Mouse (Mus musculus): Measurements from ENCODE around the gene Noct.

- TF ChIP-seq CHD2 (IDR thresholded peaks at IDR 0.05; ENCODE audit: low read depth, low read length) (no peak), HCFC1 (IDR thresholded peaks at IDR 0.05; ENCODE audit: borderline replicate concordance, insufficient read depth, low read length) (no peak), MAFK (IDR thresholded peaks at IDR 0.05; ENCODE audit: insufficient read depth, low read depth, low read length) (no peak)
Observed at GRCm38 (mm10) chr3:51182455-51182854, 41.8 kb upstream of the Noct start.
